Mouse (Mus musculus) brain, embryonic 14.5 days (tissue): ENCODE data around the gene Phkg1.
"Not testable (repeated sequence)": the region's sequence is repeated elsewhere in the genome, so short reads cannot be mapped to it uniquely, and the experiment has no call there.

Experiments
- CTCF ChIP-seq: fragments of 200-500 bp; IDR thresholded peaks from 2 replicates; pipeline ENCODE4 v1.5.1; 2012; ENCODE audit warnings: inconsistent platforms, mild to moderate bottlenecking, moderate library complexity, borderline replicate concordance; ENCODE audit not compliant: insufficient read depth, insufficient read length; ENCODE audit errors: extremely low read depth
- POLR2A ChIP-seq: fragments of 200-500 bp; IDR thresholded peaks from 2 replicates; pipeline ENCODE4 v1.6.1; 2012; ENCODE audit warnings: mild to moderate bottlenecking, inconsistent platforms, borderline replicate concordance; ENCODE audit not compliant: poor library complexity, insufficient read depth, insufficient read length, severe bottlenecking; ENCODE audit errors: extremely low read depth

DNA sequence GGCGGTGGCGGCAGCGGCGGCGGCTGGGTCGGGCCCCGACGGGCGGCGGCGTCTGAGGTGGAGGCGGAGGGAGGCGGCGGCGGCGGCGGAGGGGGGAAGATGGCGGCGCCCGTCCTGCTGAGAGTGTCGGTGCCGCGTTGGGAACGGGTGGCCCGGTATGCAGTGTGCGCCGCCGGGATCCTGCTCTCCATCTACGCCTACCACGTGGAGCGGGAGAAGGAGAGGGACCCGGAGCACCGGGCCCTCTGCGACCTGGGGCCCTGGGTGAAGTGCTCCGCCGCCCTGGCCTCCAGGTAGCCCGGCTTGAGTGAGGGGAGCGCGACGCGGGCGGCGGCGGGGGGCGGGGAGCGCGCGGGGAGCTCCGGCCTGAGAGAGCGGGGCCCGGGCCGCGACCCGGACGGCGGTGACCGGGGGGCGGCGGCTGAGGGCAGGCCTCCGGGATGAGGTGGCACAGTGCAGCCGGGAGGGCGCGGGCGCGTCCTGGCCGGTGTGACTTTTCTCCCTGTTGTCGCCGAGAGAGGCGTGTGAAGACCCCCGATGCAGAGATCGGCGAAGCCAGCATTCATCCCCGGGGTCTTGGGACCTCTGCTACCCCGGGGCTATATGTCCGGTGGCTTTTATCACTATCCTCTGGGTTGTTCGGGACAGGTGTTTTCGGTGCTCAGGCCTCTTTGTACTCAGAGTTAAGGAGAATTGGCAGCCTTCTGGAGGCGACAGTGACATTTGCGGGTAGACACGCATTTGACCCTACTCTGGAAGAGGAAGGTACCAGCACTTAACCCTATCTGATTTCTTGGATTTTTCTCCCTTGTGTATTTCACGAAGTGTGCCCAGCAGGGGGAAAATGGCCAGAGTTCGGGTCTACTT lies 44.0 kb upstream of the Phkg1 start:
- not testable (repeated sequence) for TF ChIP-seq CTCF, POLR2A
